Mouse (Mus musculus): ENCODE measurements at regions not wholly inside any gene's neighbourhood (a gene's known extent, or its start where the extent isn't known, plus 50 kb on each side); places are given as distances from the start of the nearest gene placed in this dataset.
A peak's percentile ranks its signal among the peaks of the same experiment; 100 is the strongest.
"Not testable (repeated sequence)": the region's sequence is repeated elsewhere in the genome, so short reads cannot be mapped to it uniquely, and the experiment has no call there.

DNA sequence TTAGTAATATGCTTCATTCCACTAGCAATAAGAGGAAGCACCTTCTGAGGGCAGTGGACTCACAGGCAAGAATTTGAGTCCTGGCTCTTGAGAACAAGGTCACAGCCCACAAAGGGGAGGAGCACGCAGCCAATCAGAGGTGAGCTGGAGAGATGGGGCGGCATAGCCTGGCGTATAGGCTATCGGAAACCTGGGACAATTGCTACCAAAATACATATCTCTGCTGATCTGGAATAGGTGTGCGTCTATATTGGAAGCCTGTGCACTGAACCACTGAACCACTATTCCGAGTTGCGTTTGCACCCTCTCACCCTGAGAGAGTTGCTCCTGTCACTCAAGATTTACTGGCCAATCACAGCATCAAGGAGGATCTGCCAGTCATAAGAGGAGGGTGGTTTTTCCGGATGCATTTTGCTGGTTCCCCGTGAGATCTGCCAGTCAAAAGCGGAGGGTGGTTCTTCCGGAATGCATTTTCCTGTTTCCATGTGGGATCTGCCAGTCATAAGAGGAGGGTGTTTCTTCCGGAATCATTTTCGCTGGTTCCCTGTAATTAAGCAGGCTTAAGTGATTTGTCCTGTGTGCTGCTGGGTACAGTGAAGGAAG is 80.1 kb upstream of the Riok2 start:
- under 1% methylated on average over 13 of the region's 13 CpGs for WGBS
- H3K9ac ChIP-seq (ENCODE audit: low read depth, low read length), result peak overlapping the region; percentile 50
- not testable (repeated sequence) for H3K4me1 ChIP-seq (ENCODE audit: control insufficient read depth, insufficient read depth, low read length); H3K27me3 ChIP-seq (ENCODE audit: control insufficient read depth, insufficient read depth, low read depth, low read length); H3K9me3 ChIP-seq (replicated peaks; ENCODE audit: control insufficient read depth, low read length, poor library complexity, severe bottlenecking); H3K36me3 ChIP-seq (ENCODE audit: control insufficient read depth, insufficient read depth, low read length)
- peak overlapping the region; percentile 47 for H3K4me3 ChIP-seq (ENCODE audit: low read depth, low read length)
- peak overlapping the region; percentile 26; the same call in 1 of the 2 replicates for H3K4me2 ChIP-seq (ENCODE audit: low read length)
- ATAC-seq, result peak; percentile 99
- peak overlapping the region; percentile 76 for H3K27ac ChIP-seq (ENCODE audit: low read length)

DNA sequence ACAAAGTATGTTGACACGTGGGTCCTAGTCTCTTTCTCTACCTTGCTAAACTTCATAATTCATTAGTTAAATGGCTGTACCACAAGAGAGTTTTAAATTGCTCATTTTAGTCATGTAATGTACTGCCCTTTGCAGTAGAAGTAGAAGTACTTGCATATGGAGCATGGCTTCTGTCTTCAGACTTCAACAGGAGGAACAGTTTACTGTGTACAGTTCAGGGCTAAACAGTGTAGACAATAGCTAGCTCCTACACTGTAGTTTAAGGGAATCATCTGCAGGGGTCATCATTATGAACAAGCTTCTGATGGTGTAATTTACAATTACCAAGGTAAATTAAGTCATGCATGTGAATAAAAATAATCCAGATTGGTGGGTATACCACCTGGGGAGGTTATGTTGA is 79.1 kb upstream of the Riok2 start:
- not testable (repeated sequence) for H3K27ac ChIP-seq (ENCODE audit: low read length); H3K27me3 ChIP-seq (ENCODE audit: control insufficient read depth, insufficient read depth, low read depth, low read length); H3K4me1 ChIP-seq (ENCODE audit: control insufficient read depth, insufficient read depth, low read length); H3K9ac ChIP-seq (ENCODE audit: low read depth, low read length); H3K9me3 ChIP-seq (replicated peaks; ENCODE audit: control insufficient read depth, low read length, poor library complexity, severe bottlenecking); H3K36me3 ChIP-seq (ENCODE audit: control insufficient read depth, insufficient read depth, low read length)
- peak overlapping the region; percentile 16; the same call in 1 of the 2 replicates for H3K4me3 ChIP-seq (ENCODE audit: low read depth, low read length)
- WGBS, result 0% methylated on average over 1 of the region's 1 CpGs
- peak; percentile 55; the same call in 1 of the 2 replicates for ATAC-seq
- H3K4me2 ChIP-seq (ENCODE audit: low read length), result peak overlapping the region; percentile 47

DNA sequence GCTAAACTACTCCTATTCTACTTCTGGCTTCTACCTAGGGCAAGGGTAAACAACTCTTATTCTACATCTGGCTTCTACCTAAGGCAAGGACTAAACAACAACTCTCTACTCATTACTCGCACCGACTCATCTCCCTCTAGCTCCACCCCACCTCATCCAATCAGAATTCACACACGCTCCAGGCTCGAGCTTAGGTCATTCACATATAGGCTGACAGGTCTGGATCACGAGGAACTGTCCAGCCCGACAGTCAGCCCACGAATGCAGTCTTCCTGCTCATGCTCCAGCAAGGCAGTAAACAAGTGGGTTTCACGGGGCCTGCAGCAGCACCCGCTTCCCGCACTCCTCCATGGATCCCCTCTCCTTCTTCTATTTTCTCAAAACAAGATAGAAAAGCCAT is 70.6 kb upstream of the Riok2 start:
- 97% methylated on average over 10 of the region's 10 CpGs for WGBS
- not testable (repeated sequence) for H3K27ac ChIP-seq (ENCODE audit: low read length); H3K27me3 ChIP-seq (ENCODE audit: control insufficient read depth, insufficient read depth, low read depth, low read length); H3K4me3 ChIP-seq (ENCODE audit: low read depth, low read length); ATAC-seq; H3K4me1 ChIP-seq (ENCODE audit: control insufficient read depth, insufficient read depth, low read length); H3K4me2 ChIP-seq (ENCODE audit: low read length); H3K36me3 ChIP-seq (ENCODE audit: control insufficient read depth, insufficient read depth, low read length); H3K9ac ChIP-seq (ENCODE audit: low read depth, low read length)
- H3K9me3 ChIP-seq (replicated peaks; ENCODE audit: control insufficient read depth, low read length, poor library complexity, severe bottlenecking), result peaks cover 23% of the 10 kb centered on the region
